Mouse (Mus musculus) CH12.LX (cell line): ENCODE measurements at regions not wholly inside any gene's neighbourhood (a gene's known extent, or its start where the extent isn't known, plus 50 kb on each side); places are given as distances from the start of the nearest gene placed in this dataset.
A peak's percentile ranks its signal among the peaks of the same experiment; 100 is the strongest.

Experiments
- CTCF ChIP-seq, 2 experiments: IDR thresholded peaks in 1 of 2; conservative IDR thresholded peaks in 1 of 2; 2 replicates each; pipeline ENCODE4 v1.5.1; 2011 to 2012; ENCODE audit warnings: low read depth in 2 of 2, low read length in 2 of 2, improper control_type of control experiment in 1 of 2, inconsistent platforms in 1 of 2, mild to moderate bottlenecking in 1 of 2, moderate library complexity in 1 of 2
- EP300 ChIP-seq: IDR thresholded peaks from 2 replicates; pipeline ENCODE4 v1.6.1; 2011; ENCODE audit warnings: low read length, improper control_type of control experiment
- HCFC1 ChIP-seq: IDR thresholded peaks from 2 replicates; pipeline ENCODE4 v1.6.1; 2012; ENCODE audit warnings: low read depth, mild to moderate bottlenecking, inconsistent platforms, low read length, improper control_type of control experiment
- JUND ChIP-seq: conservative IDR thresholded peaks from 2 replicates; pipeline ENCODE4 v1.6.1; 2011; ENCODE audit warnings: low read depth, low read length, improper control_type of control experiment
- RAD21 ChIP-seq: IDR thresholded peaks from 2 replicates; pipeline ENCODE4 v1.6.1; 2011; ENCODE audit warnings: low read depth, mild to moderate bottlenecking, low read length, improper control_type of control experiment, moderate library complexity
- UBTF ChIP-seq: IDR thresholded peaks from 2 replicates; pipeline ENCODE4 v1.6.1; 2012; ENCODE audit warnings: low read depth, mild to moderate bottlenecking, inconsistent platforms, low read length, improper control_type of control experiment, moderate library complexity
- ZKSCAN1 ChIP-seq: IDR thresholded peaks from 2 replicates; pipeline ENCODE4 v1.6.1; 2012; ENCODE audit warnings: low read depth, inconsistent platforms, low read length, improper control_type of control experiment, borderline replicate concordance
- ZNF384 ChIP-seq: IDR thresholded peaks from 2 replicates; pipeline ENCODE4 v1.6.1; 2012; ENCODE audit warnings: low read depth, low read length, improper control_type of control experiment, inconsistent platforms

DNA sequence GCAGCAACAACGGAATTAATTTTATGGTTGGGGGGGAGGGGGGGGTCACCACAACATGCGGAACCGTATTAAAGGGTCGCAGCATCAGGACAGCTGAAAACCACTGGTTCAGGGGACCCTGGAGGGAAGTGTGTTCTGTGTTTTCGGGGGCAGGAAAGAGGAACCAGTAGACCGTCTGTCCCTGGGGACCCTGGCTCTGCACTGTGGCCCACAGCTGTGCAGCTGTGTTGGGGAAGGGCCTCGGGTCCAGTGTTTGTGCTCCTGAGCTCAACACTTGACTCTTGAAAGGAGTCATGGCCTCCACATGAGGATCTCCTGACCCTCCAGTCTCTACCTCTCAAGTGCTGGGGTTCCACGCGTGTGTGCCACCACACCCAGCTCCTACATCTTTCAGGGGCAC, 96.5 kb upstream of the Gpr12 start:
- TF ChIP-seq UBTF (no peak), CTCF (conservative IDR thresholded peaks at IDR 0.05 in 1 of 2, IDR thresholded peaks at IDR 0.05 in 1 of 2; ENCODE audit: low read depth in 2 of 2, low read length in 2 of 2) (no peak), EP300 (peak; percentile 95), RAD21 (no peak), ZKSCAN1 (no peak), JUND (no peak), HCFC1 (no peak), ZNF384 (no peak)
